Mouse (Mus musculus): ENCODE data around the gene Cct3.
"Not testable (repeated sequence)": the region's sequence is repeated elsewhere in the genome, so short reads cannot be mapped to it uniquely, and the experiment has no call there.

Cct3 gene

GRCm38 (mm10) chr3:88291970-88292369 is 4.9 kb upstream of the Cct3 start:
- DNase-seq (ENCODE audit: low spot score), result no peak

GRCm38 (mm10) chr3:88295272-88295671 is 1.6 kb upstream of the Cct3 start:
- DNase-seq (ENCODE audit: low spot score), result not testable (repeated sequence)

- DNase-seq (ENCODE audit: low spot score), result no peak
Observed at GRCm38 (mm10) chr3:88296110-88296560, 781 bp upstream of the Cct3 start.

GRCm38 (mm10) chr3:88297321-88297851 is 470 bp downstream of the Cct3 start:
- no peak for DNase-seq (ENCODE audit: low spot score)

- DNase-seq (ENCODE audit: low spot score), result no peak
Observed at GRCm38 (mm10) chr3:88299172-88299571, 2.3 kb downstream of the Cct3 start.

- DNase-seq (ENCODE audit: low spot score), result peak; percentile 81
Observed at GRCm38 (mm10) chr3:88324951-88325405, 28.1 kb downstream of the Cct3 start, which contains the start of gene Glmp. Glmp (plus strand) TSS chr3:88325023.

GRCm38 (mm10) chr3:88328956-88329355 is 32.0 kb downstream of the Cct3 start:
- no peak for DNase-seq (ENCODE audit: low spot score)

- DNase-seq (ENCODE audit: low spot score), result peak; percentile 60
Observed at GRCm38 (mm10) chr3:88331282-88331681, 34.4 kb downstream of the Cct3 start.

GRCm38 (mm10) chr3:88334029-88334658 is 37.2 kb downstream of the Cct3 start:
- DNase-seq (ENCODE audit: low spot score), result no peak

- DNase-seq (ENCODE audit: low spot score), result peak; percentile 28
Observed at GRCm38 (mm10) chr3:88334902-88335435, 38.1 kb downstream of the Cct3 start.

GRCm38 (mm10) chr3:88335436-88336053 is 38.6 kb downstream of the Cct3 start:
- peak; percentile 56 for DNase-seq (ENCODE audit: low spot score)

- DNase-seq (ENCODE audit: low spot score), result peak; percentile 96
Observed at GRCm38 (mm10) chr3:88336058-88337013, 39.4 kb downstream of the Cct3 start, which contains the start of the genes Tmem79 and Smg5. Tmem79 (minus strand) TSS chr3:88336148. Smg5 (plus strand) TSS chr3:88336260.

GRCm38 (mm10) chr3:88337367-88338020 is 40.6 kb downstream of the Cct3 start:
- peak; percentile 69 for DNase-seq (ENCODE audit: low spot score)

- DNase-seq (ENCODE audit: low spot score), result no peak
Observed at GRCm38 (mm10) chr3:88338316-88338715, 41.4 kb downstream of the Cct3 start.

GRCm38 (mm10) chr3:88339006-88339405 is 42.1 kb downstream of the Cct3 start:
- DNase-seq (ENCODE audit: low spot score), result no peak

- no peak for DNase-seq (ENCODE audit: low spot score)
Observed at GRCm38 (mm10) chr3:88350732-88351131, 53.8 kb downstream of the Cct3 start.

- no peak for DNase-seq (ENCODE audit: low spot score)
Observed at GRCm38 (mm10) chr3:88352907-88353306, 56.0 kb downstream of the Cct3 start.

GRCm38 (mm10) chr3:88354396-88355165 is 57.7 kb downstream of the Cct3 start:
- peak; percentile 84 for DNase-seq (ENCODE audit: low spot score)

- DNase-seq (ENCODE audit: low spot score), result no peak
Observed at GRCm38 (mm10) chr3:88359584-88359983, 62.7 kb downstream of the Cct3 start.

GRCm38 (mm10) chr3:88359989-88360388 is 63.1 kb downstream of the Cct3 start:
- DNase-seq (ENCODE audit: low spot score), result no peak
